Mouse (Mus musculus) megakaryocyte-erythroid progenitor cell, adult 5-6 weeks (primary cell): ENCODE results near the gene Fam221b. TPM values are rescaled to one million over a fixed set of nuclear protein-coding genes. Genes with fewer than 3 reads are reported as not detected.

Experiments used
- ATAC-seq: replicated peaks from 2 replicates; pipeline ENCODE4 v1.8.0; 2016; ENCODE audit warnings: mild to moderate bottlenecking, inconsistent platforms; ENCODE audit not compliant: severe bottlenecking, poor library complexity, low FRiP score, low TSS enrichment
- total RNA-seq, 2 experiments: library from RNA; stranded (forward) in 1 of 2; stranded (reverse) in 1 of 2; fragments of 200-1000, 215-1000 nt in 1 of 2; fragments of >200 nt in 1 of 2; fragmentation: Nextera tagmentation in 1 of 2; gene quantifications; 2 replicates each; pipeline ENCODE4 v1.2.3; 2014 to 2017

Gene Fam221b
- total RNA-seq, 2 experiments from 2014 or later = 0.28 TPM; not detected in 1

GRCm38 (mm10) chr4:43672070-43672469 lies 3.1 kb upstream of the Fam221b start:
- peak; percentile 54 for ATAC-seq

GRCm38 (mm10) chr4:43669428-43669794 lies 466 bp upstream of the Fam221b start:
- peak; percentile 27 for ATAC-seq

GRCm38 (mm10) chr4:43666412-43666811 lies 2.5 kb downstream of the Fam221b start:
- no peak for ATAC-seq

GRCm38 (mm10) chr4:43657146-43657545 lies 11.8 kb downstream of the Fam221b start:
- ATAC-seq = no peak

GRCm38 (mm10) chr4:43656339-43657109 lies 12.4 kb downstream of the Fam221b start, which contains the start of gene Hint2:
Hint2 (minus strand) TSS chr4:43656466.
- peak; percentile 95 for ATAC-seq

- 0 out of 2 replicates have a peak, but pooled peaks have one; percentile 0 for ATAC-seq
Observed at GRCm38 (mm10) chr4:43655656-43656338, 13.1 kb downstream of the Fam221b start.

GRCm38 (mm10) chr4:43653161-43654015 lies 15.6 kb downstream of the Fam221b start, which contains the start of gene Spag8:
Spag8 (minus strand) TSS chr4:43653594.
- 0 out of 2 replicates have a peak, but pooled peaks have one; percentile 29 for ATAC-seq

- ATAC-seq = no peak
Observed at GRCm38 (mm10) chr4:43652726-43653125, 16.2 kb downstream of the Fam221b start.

- no peak for ATAC-seq
Observed at GRCm38 (mm10) chr4:43649783-43650182, 19.2 kb downstream of the Fam221b start.

GRCm38 (mm10) chr4:43640491-43640890 lies 28.5 kb downstream of the Fam221b start:
- ATAC-seq = no peak

- no peak for ATAC-seq
Observed at GRCm38 (mm10) chr4:43640076-43640475, 28.9 kb downstream of the Fam221b start.

- no peak for ATAC-seq
Observed at GRCm38 (mm10) chr4:43636751-43637150, 32.2 kb downstream of the Fam221b start.

- no peak for ATAC-seq
Observed at GRCm38 (mm10) chr4:43634621-43635374, 34.1 kb downstream of the Fam221b start.

- no peak for ATAC-seq
Observed at GRCm38 (mm10) chr4:43633736-43634135, 35.2 kb downstream of the Fam221b start.

- ATAC-seq = no peak
Observed at GRCm38 (mm10) chr4:43633296-43633695, 35.6 kb downstream of the Fam221b start.

GRCm38 (mm10) chr4:43631956-43632920 lies 36.7 kb downstream of the Fam221b start:
- no peak for ATAC-seq

- ATAC-seq = no peak
Observed at GRCm38 (mm10) chr4:43631046-43631955, 37.6 kb downstream of the Fam221b start, which contains the start of gene Npr2. Npr2 (plus strand) TSS chr4:43631935.
